Mouse (Mus musculus): Measurements from ENCODE around the gene Olfr761.
"Not testable (repeated sequence)": the region's sequence is repeated elsewhere in the genome, so short reads cannot be mapped to it uniquely, and the experiment has no call there.

Gene Olfr761

GRCm38 (mm10) chr17:37952979-37953378 lies at the start of gene Olfr761:
Olfr761 (minus strand) TSS chr17:37953079.
- DNase-seq (ENCODE audit: low spot score): no peak

- no peak for DNase-seq (ENCODE audit: low spot score)
These were observed 42.9 kb upstream of the Olfr761 start for GRCm38 (mm10) chr17:37995635-37996307.

GRCm38 (mm10) chr17:37990453-37990961 lies 37.6 kb upstream of the Olfr761 start:
- DNase-seq (ENCODE audit: low spot score): no peak

GRCm38 (mm10) chr17:37973591-37973990 lies 20.7 kb upstream of the Olfr761 start:
- DNase-seq (ENCODE audit: low spot score): no peak

- no peak for DNase-seq (ENCODE audit: low spot score)
These were observed 32.6 kb downstream of the Olfr761 start, which contains the start of gene Olfr128 for GRCm38 (mm10) chr17:37920248-37920647. Olfr128 (plus strand) TSS chr17:37920548.

GRCm38 (mm10) chr17:37906821-37907220 lies 46.1 kb downstream of the Olfr761 start:
- not testable (repeated sequence) for DNase-seq (ENCODE audit: low spot score)
